ENCODE assay signal across 18 mouse cellular contexts in genomic region chr2:40941301-40941700, GRCm38 (mm10).
"Had no signal": no experiment of that assay in that cellular context is flagged by ENCODE, and none has a peak within 500 bp of the region (broad histone marks: within the 10 kb centered on the region; RNA-seq: fewer than 3 reads in every experiment).

No protein-coding gene starts in this region.

- DNase-seq: lung, adult 18-20 months; lung, embryonic 14.5 days; lung, postnatal 10 days; lung, postnatal 4 days; retina, postnatal 1 day; right cerebral cortex, adult 18-20 months; right cerebral cortex, postnatal 25 days; right cerebral cortex, postnatal 4 days; spleen, adult 18-20 months; thymus, adult 18-20 months; thymus, postnatal 14 days; thymus, postnatal 36 days had no signal

- H3K36me3 ChIP-seq: midbrain, embryonic 10.5 days; midbrain, embryonic 12.5 days; midbrain, embryonic 15.5 days; neural tube, embryonic 13.5 days; neural tube, embryonic 15.5 days had no signal

- H3K4me1 ChIP-seq: midbrain, embryonic 10.5 days; midbrain, embryonic 12.5 days; midbrain, embryonic 15.5 days; neural tube, embryonic 13.5 days; neural tube, embryonic 15.5 days had no signal

- H3K9me3 ChIP-seq: midbrain, embryonic 10.5 days; midbrain, embryonic 12.5 days; midbrain, embryonic 15.5 days; neural tube, embryonic 13.5 days; neural tube, embryonic 15.5 days had no signal

- H3K27me3 ChIP-seq: midbrain, embryonic 12.5 days; midbrain, embryonic 15.5 days; neural tube, embryonic 13.5 days; neural tube, embryonic 15.5 days had no signal

- ATAC-seq: midbrain, embryonic 15.5 days had no signal

- H3K9ac ChIP-seq: lung, embryonic 14.5 days; midbrain, embryonic 12.5 days; midbrain, embryonic 15.5 days; neural tube, embryonic 13.5 days; neural tube, embryonic 15.5 days had no signal

- H3K27ac ChIP-seq: midbrain, embryonic 10.5 days; midbrain, embryonic 12.5 days; midbrain, embryonic 15.5 days; neural tube, embryonic 13.5 days; neural tube, embryonic 15.5 days had no signal

- H3K4me3 ChIP-seq: midbrain, embryonic 10.5 days; midbrain, embryonic 12.5 days; midbrain, embryonic 15.5 days; myocyte; neural tube, embryonic 13.5 days; neural tube, embryonic 15.5 days had no signal

- H3K4me2 ChIP-seq: lung, embryonic 14.5 days; midbrain, embryonic 12.5 days; midbrain, embryonic 15.5 days; neural tube, embryonic 13.5 days; neural tube, embryonic 15.5 days had no signal
